11 mouse cellular contexts compared by ENCODE assay signal in the genomic region with DNA sequence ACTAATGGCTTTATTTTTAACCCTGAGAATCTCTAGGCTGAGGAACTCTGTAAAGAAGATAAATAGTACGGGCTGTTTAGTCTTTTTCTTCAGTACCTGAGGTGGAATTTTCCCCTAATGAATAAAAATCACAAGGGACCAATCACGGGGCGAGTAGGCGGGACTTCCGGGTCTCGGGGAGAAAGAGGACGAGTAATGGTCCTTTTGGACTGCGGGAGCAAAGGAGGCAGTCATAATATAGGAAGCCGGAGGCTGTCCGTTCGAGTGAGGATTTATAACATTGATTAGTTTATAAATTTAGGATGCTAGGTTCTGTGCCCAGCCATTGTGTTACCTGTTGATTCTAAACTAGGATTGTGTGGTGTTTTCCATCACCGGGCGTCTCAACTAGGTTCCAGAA.
DNase-seq lines count a peak whose midpoint lies in the region; ATAC-seq and TF ChIP-seq lines count a peak whose summit lies in the region.
"Had no signal": no experiment of that assay in that cellular context is flagged by ENCODE, and none has a peak within 500 bp of the region (broad histone marks: within the 10 kb centered on the region; RNA-seq: fewer than 3 reads in every experiment).

No protein-coding gene starts in this region.

- TF ChIP-seq EP300 in CH12.LX (IDR thresholded peaks at IDR 0.05; ENCODE audit: low read length) = no peak

- no peak overlapping the region for H3K9ac ChIP-seq in forebrain, embryonic 11.5 days (ENCODE audit: low read length)
- H3K9ac ChIP-seq in CH12.LX (ENCODE audit: insufficient read depth, low read depth) = peak overlapping the region; percentile 47
- H3K9ac ChIP-seq in forebrain, embryonic 16.5 days (replicated peaks; ENCODE audit: low read depth, low read length) = no peak overlapping the region

- TF ChIP-seq RAD21 in CH12.LX (IDR thresholded peaks at IDR 0.05; ENCODE audit: low read depth, low read length) = no peak

- no peak for TF ChIP-seq CTCF in CH12.LX (conservative IDR thresholded peaks at IDR 0.05 in 1 of 2, IDR thresholded peaks at IDR 0.05 in 1 of 2; ENCODE audit: low read depth in 2 of 2, low read length in 2 of 2)

- peak; percentile 96 for TF ChIP-seq POLR2A in CH12.LX (IDR thresholded peaks at IDR 0.05; ENCODE audit: low read depth, low read length)

- H3K4me1 ChIP-seq in forebrain, embryonic 10.5 days = 0 out of 2 replicates have a peak, but pooled peaks cover 3% of the 10 kb centered on the region
- no peaks in the 10 kb centered on the region for H3K4me1 ChIP-seq in forebrain, embryonic 11.5 days (replicated peaks; ENCODE audit: control insufficient read depth, insufficient read depth, low read length)
- H3K4me1 ChIP-seq in CH12.LX (ENCODE audit: control insufficient read depth in 1 of 2, insufficient read depth in 2 of 2) = peaks cover 3 to 60% of the 10 kb centered on the region in 2 experiments; a peak in 3 of 4 replicates
- H3K4me1 ChIP-seq in forebrain, embryonic 16.5 days (replicated peaks; ENCODE audit: control insufficient read depth, insufficient read depth, low read length) = no peaks in the 10 kb centered on the region

- H3K36me3 ChIP-seq in forebrain, embryonic 10.5 days (replicated peaks) = no peaks in the 10 kb centered on the region
- H3K36me3 ChIP-seq in forebrain, embryonic 11.5 days (ENCODE audit: control insufficient read depth, insufficient read depth, low read length) = no peaks in the 10 kb centered on the region
- peaks cover 6 to 47% of the 10 kb centered on the region in 2 experiments for H3K36me3 ChIP-seq in CH12.LX (replicated peaks in 1 of 2; ENCODE audit: control insufficient read depth in 1 of 2, insufficient read depth in 1 of 2, low read length in 1 of 2)
- H3K36me3 ChIP-seq in forebrain, embryonic 16.5 days (ENCODE audit: control insufficient read depth, insufficient read depth) = no peaks in the 10 kb centered on the region

- dilution Hi-C loops in CH12.LX (cut with MboI; ENCODE audit: extremely low pct_ligation_motif_present, extremely low pct_unique_long_range_greater_than_20kb, low sequenced_read_pairs) = no loop called here

- no peak overlapping the region for H3K4me2 ChIP-seq in forebrain, embryonic 11.5 days (ENCODE audit: low read depth, low read length, severe bottlenecking)
- H3K4me2 ChIP-seq in CH12.LX (ENCODE audit: insufficient read depth, low read depth, poor library complexity, severe bottlenecking) = peak overlapping the region; percentile 65
- H3K4me2 ChIP-seq in forebrain, embryonic 16.5 days (ENCODE audit: low read length) = 0 out of 2 replicates have a peak overlapping the region, but pooled peaks have one; percentile 1

- H3K4me3 ChIP-seq in forebrain, embryonic 10.5 days = peak overlapping the region; percentile 16; the same call in 1 of the 2 replicates
- no peak overlapping the region for H3K4me3 ChIP-seq in forebrain, embryonic 11.5 days (ENCODE audit: low read depth, low read length)
- H3K4me3 ChIP-seq in CH12.LX (replicated peaks in 1 of 3; ENCODE audit: low read depth in 2 of 3, low read length in 2 of 3, poor library complexity in 1 of 3) = peak overlapping the region; percentile 48 to 52 (median 50)
- peak overlapping the region; percentile 14 for H3K4me3 ChIP-seq in forebrain, embryonic 16.5 days (replicated peaks; ENCODE audit: low read length)

- in situ Hi-C loops in CH12.LX (cut with MboI; ENCODE audit: low pct_ligation_motif_present, low pct_unique_long_range_greater_than_20kb, low sequenced_read_pairs) = no loop called here

- H3K9me3 ChIP-seq in forebrain, embryonic 10.5 days = no peaks in the 10 kb centered on the region
- no peaks in the 10 kb centered on the region for H3K9me3 ChIP-seq in forebrain, embryonic 11.5 days (ENCODE audit: control insufficient read depth, low read length)
- H3K9me3 ChIP-seq in CH12.LX (replicated peaks; ENCODE audit: low read length) = no peaks in the 10 kb centered on the region
- no peaks in the 10 kb centered on the region for H3K9me3 ChIP-seq in forebrain, embryonic 16.5 days (ENCODE audit: control insufficient read depth, low read length)
- H3K9me3 ChIP-seq: G1E had no signal

- 72% methylated on average over 13 of the region's 13 CpGs for WGBS in forebrain, embryonic 10.5 days
- WGBS in forebrain, embryonic 11.5 days = 65% methylated on average over 13 of the region's 13 CpGs
- 72% methylated on average over 13 of the region's 13 CpGs for WGBS in forebrain, embryonic 16.5 days

- no peaks in the 10 kb centered on the region for H3K79me2 ChIP-seq in CH12.LX (replicated peaks; ENCODE audit: control insufficient read depth, extremely low read depth, insufficient read depth, poor library complexity, severe bottlenecking)

- no peak for DNase-seq in forebrain, embryonic 10.5 days (ENCODE audit: extremely low spot score, low spot score)
- no peak for DNase-seq in forebrain, embryonic 11.5 days (ENCODE audit: low spot score)
- peak; percentile 35 to 66 for DNase-seq in kidney, postnatal 36 days
- no peak for DNase-seq in kidney, adult 18-20 months
- peak; percentile 84 for DNase-seq in CH12.LX (ENCODE audit: extremely low read depth)
- DNase-seq in adrenal gland, postnatal 14 days = no peak
- DNase-seq in left cerebral cortex, adult 9 months (ENCODE audit: low spot score in 2 of 2) = no peak
- DNase-seq: cerebellum, adult 11-12 months; layer of hippocampus, adult 9-11 months had no signal

- no peak for ATAC-seq in forebrain, embryonic 11.5 days (replicated peaks; ENCODE audit: low FRiP score)
- ATAC-seq in forebrain, embryonic 16.5 days = no peak

- no peak overlapping the region for H3K27ac ChIP-seq in forebrain, embryonic 10.5 days
- no peak overlapping the region for H3K27ac ChIP-seq in forebrain, embryonic 11.5 days (ENCODE audit: low read depth, low read length)
- H3K27ac ChIP-seq in CH12.LX (ENCODE audit: insufficient read depth, low read depth) = no peak overlapping the region
- H3K27ac ChIP-seq in forebrain, embryonic 16.5 days (ENCODE audit: low read length) = no peak overlapping the region

- no peaks in the 10 kb centered on the region for H3K27me3 ChIP-seq in forebrain, embryonic 10.5 days (ENCODE audit: poor library complexity, severe bottlenecking)
- no peaks in the 10 kb centered on the region for H3K27me3 ChIP-seq in forebrain, embryonic 11.5 days (ENCODE audit: control insufficient read depth, insufficient read depth, low read length)
- no peaks in the 10 kb centered on the region for H3K27me3 ChIP-seq in CH12.LX (replicated peaks)
- no peaks in the 10 kb centered on the region for H3K27me3 ChIP-seq in forebrain, embryonic 16.5 days (replicated peaks; ENCODE audit: control insufficient read depth, insufficient read depth, low read length)

TF ChIP-seq in CH12.LX, 34 proteins besides CTCF, POLR2A, EP300 and RAD21:
- peak; percentile 73 for TF ChIP-seq HCFC1 (IDR thresholded peaks at IDR 0.05; ENCODE audit: low read depth, low read length)
- peak; percentile 87; the same call in 1 of the 2 replicates for TF ChIP-seq SIN3A (IDR thresholded peaks at IDR 0.05; ENCODE audit: low read length)
- TF ChIP-seq USF2 (conservative IDR thresholded peaks at IDR 0.05; ENCODE audit: low read depth, low read length) = no peak
- no peak for TF ChIP-seq MEF2A (IDR thresholded peaks at IDR 0.05; ENCODE audit: borderline replicate concordance, low read depth, low read length)
- peak; percentile 68; the same call in 1 of the 2 replicates for TF ChIP-seq POLR2AphosphoS2 (IDR thresholded peaks at IDR 0.05; ENCODE audit: low read depth, low read length)
- TF ChIP-seq MAZ (IDR thresholded peaks at IDR 0.05; ENCODE audit: low read depth, low read length) = no peak
- no peak for TF ChIP-seq MXI1 (IDR thresholded peaks at IDR 0.05; ENCODE audit: low read depth, low read length)
- peak; percentile 88 for TF ChIP-seq TCF12 (IDR thresholded peaks at IDR 0.05; ENCODE audit: low read depth, low read length)
- 0 out of 2 replicates have a peak, but pooled peaks have one; percentile 30 for TF ChIP-seq JUND (conservative IDR thresholded peaks at IDR 0.05; ENCODE audit: low read depth, low read length)
- peak; percentile 93 for TF ChIP-seq NELFE (IDR thresholded peaks at IDR 0.05; ENCODE audit: low read depth, low read length)
- 0 out of 2 replicates have a peak, but pooled peaks have one; percentile 27 for TF ChIP-seq IRF4 (IDR thresholded peaks at IDR 0.05; ENCODE audit: low read depth, low read length)
- no peak for TF ChIP-seq KAT2A (IDR thresholded peaks at IDR 0.05; ENCODE audit: insufficient replicate concordance, low read length)
- peak; percentile 74; the same call in 1 of the 2 replicates for TF ChIP-seq ZMIZ1 (IDR thresholded peaks at IDR 0.05; ENCODE audit: low read depth, low read length)
- peak; percentile 82; the same call in 1 of the 2 replicates for TF ChIP-seq TBP (conservative IDR thresholded peaks at IDR 0.05; ENCODE audit: low read depth, low read length)
- TF ChIP-seq ZC3H11A (IDR thresholded peaks at IDR 0.05; ENCODE audit: low read depth, low read length) = no peak
- peak; percentile 99 for TF ChIP-seq ELF1 (IDR thresholded peaks at IDR 0.05; ENCODE audit: low read depth, low read length)

Comparison
In these comparisons a context has a peak if more than half of its experiments do, and no peak if none do; other contexts are left out.
1. DNase-seq: peak in kidney, postnatal 36 days (2 of 2) and CH12.LX (single experiment); none in forebrain, embryonic 10.5 days (single experiment), forebrain, embryonic 11.5 days (single experiment), kidney, adult 18-20 months (single experiment), adrenal gland, postnatal 14 days (single experiment) and left cerebral cortex, adult 9 months (0 of 2).